Mouse (Mus musculus) 416B (cell line): Measurements from ENCODE around the gene Camsap1.

ENCODE experiments used
- DNase-seq: peaks from one replicate; pipeline ENCODE4 v3.0.0; 2011; ENCODE audit warnings: low read depth

Camsap1 gene

DNA sequence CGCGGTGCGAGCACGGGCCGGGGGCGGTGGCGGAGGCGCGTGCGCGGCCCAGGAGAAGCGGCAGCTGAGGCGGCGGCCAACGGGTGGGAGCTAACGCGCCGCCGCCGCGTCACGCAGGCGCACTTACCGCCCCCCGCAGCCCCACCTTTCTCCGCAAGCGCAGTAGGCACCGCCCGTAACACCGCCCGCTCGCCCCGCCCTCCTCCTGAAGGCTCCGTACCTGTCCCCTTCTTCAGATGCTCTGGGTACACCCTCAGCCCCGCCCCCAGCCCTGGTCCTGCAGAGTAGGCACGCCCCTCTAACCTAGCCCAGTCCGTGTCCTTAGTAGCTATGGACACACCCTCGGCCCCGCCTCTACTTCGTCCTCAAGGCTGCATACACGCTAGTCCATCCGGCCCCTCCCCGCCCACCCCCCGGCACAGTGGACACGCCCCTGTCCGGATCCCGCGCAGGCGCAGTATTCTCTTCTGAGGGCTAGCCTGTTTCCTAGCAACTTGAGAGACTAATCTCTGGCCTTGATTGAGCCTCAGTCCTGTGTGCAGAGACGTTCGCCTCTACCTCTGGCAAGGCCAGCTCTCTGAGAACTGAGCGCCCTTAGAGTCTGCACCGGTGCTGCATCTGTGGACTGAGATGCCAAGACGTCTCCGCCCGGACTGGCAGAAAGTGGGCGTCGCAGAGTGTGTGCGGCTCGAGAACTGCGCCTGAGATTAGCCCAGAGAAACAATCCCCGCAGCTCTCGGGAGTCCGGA is at the start of gene Camsap1:
Camsap1 (minus strand) TSS at position 124 of the 749 bp plus-strand sequence.
- peak; percentile 100 for DNase-seq

DNA sequence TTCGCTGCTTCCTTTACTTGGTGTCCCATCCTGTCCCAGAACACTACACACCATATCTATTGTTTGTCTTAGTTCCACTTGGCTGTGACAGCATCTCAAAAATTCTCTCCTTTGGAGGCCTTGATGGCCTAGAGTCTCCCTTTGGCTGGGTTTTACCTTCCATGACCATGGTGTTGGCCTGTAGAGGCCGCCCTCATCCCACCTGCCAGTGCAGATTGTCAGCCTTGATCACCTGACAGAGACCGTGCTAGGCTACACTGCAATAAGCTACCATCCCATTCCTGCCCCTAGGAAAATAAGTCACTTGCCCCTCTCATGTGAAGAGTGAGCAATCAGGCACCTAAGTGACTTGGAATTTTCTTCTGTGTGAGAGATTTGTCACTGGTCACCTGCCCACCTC is 47.2 kb upstream of the Camsap1 start:
- peak; percentile 40 for DNase-seq

DNA sequence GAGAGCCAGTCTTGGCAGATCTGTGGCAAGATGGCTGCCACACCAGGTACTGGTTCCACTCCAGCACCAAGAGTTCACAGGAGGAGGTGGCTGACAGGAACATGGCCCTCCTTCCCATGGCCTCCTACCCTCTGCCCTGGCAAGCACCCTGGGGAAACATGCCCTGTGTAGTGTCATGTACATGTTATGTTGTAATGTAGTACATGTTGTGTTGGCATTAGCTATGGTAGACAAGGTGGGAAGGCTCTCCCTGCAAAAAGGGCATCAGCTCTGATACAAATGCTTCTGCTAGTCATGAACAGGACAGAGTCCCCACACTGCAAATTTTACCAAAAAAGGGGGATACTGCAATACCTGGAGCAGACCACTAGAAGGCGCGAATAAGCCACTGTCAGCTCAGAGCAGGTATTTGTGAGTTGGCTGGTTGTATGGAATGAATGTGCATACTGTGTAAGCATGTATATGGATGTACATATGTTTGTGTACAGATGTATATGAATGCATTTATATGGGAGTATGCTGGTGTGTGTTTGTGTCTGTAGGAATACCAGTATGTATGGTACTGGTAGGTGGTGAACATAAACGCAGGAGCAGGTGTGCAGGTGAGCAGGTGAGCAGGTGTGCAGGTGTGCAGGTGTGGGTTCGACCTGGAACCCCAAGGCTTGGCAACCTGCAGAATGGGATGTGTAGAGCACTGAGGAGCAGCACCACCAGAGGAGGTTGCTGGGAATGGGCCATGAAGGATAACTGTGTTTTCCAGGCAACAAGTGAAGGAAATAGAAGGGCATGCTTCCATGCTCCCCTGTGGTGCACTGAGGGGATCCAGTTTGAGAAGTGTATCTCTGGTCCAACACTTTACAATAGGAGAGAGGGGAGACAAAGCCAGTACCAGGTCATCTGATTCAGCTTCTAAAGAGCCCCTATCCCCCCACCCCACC is 41.3 kb upstream of the Camsap1 start:
- peak; percentile 74 for DNase-seq

DNA sequence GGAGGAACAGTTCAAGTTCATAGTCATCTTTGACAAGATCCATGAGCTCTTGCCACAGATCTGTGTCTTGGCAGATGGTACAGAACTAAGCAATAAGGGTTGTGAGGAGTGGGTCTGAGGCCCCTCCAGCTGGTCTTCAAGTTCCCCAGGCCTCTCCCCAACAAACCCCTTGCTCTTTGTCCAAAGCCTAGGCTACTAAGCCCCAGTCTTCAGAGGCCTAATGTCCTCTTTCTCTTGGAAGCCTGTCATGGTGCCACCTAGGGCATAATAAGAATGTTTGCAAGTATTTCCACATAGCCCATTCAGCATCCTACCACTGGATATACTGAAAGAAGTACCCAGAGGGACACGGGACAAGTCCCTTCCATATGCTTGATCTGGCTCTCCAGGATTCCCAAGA is 39.5 kb upstream of the Camsap1 start:
- DNase-seq = peak; percentile 50

DNA sequence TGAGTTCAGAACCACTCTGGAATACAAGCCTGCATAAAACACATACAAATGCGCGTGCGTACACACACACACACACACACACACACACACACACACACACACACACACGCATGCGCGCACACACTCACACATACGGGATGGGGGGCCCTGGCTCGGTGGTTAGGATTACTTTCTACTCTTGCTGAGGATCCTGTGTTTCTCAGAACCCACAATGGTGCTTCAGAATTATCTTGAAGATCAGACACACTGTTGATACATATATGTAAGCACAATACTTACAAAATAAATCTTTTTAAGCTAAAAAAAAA is 39.1 kb upstream of the Camsap1 start:
- no peak for DNase-seq

DNA sequence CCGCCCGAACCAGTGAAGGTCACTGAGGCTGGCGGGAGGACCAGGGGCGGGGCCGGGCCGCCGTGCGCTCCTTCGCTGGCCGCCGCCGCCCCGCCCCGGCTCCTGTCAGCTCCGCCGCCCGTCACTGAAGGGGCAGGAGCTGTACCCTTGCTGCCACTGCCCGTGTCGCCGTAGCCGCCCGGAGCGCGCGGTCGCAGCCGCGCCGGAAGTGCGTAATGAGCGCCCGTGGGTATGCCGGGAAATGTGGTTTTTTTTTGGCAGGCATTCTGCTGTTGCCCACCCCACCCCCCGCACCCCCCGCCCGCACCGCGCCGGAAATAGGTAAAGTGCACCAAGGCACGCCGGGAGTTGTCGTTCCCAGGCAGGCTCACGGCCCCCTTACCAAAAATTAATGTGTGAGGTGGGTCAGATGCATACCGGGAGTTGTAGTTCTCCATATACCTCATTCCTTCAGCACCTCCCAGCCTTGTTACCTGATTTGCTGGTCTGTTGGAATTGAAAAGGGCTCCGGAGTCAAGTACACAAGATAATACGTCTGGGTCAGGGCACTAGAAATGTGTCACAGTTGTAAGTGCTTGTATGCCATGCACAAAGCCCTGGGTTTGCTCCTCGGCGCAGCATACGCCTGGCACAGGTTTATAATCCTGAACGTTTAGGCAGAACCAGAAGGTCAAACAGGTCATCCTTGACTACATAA is 38.6 kb upstream of the Camsap1 start, which contains the start of gene Ubac1:
Ubac1 (minus strand) TSS at position 187 of the 697 bp plus-strand sequence.
- peak; percentile 91 for DNase-seq

DNA sequence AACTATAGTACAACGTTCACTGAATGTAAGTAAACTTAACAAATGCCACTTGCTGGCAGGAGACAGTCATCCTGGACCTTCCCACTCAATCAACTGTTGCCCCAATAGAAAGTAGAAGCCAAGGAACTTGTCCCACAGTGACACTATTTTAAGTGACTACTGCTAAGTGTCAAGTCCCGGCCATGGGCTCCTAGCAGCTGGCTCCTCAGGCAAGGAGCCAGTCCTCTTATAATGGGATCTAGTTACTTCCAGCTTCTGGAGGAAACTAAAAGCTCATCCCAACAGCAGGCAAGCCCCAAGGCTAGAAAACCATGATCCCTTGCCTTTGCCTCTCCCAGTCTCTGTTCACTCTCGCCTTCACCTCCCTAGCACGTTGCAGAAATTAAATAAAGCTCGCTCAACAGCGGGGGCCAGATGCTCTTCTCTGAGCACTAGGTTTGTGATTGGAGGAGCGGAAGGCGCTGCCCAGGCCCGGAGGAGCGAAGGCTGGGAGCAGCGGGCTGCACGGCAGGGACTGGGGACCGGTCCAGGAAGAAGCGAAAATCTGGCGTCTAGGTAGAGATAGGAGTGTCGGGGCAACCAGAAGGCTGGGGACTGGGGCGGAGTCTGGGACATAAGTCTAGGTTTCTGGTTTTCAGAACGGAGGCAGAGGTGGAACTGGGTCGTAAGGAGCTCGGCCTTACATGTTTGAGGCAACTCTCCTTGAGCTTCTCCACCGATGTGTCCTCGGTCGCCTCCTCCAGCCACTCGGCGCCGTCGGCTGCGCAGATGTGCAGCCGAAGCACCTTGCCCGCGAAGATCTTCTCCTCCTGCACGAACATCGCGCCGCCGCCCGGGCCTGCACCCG is 37.9 kb upstream of the Camsap1 start:
- DNase-seq = peak; percentile 56

DNA sequence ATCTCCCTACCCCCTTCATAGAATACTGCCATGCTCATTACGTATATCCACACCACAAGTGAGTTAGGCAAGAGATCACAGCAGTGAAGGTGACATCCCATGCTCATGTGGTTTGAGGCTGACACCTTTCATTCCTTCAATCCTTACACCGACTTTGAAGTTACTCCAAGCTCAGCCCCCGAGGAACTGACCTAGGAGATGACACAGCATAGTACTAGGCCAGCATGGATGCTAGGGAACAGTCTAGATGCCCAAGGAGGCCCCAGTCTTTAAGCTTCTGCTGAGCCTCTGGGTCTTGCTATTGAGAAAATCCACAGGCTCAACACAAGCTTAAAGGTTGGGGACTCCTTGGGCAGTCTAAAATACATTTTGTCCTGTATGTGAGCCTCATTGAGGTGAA is 36.8 kb upstream of the Camsap1 start:
- peak; percentile 34 for DNase-seq

DNA sequence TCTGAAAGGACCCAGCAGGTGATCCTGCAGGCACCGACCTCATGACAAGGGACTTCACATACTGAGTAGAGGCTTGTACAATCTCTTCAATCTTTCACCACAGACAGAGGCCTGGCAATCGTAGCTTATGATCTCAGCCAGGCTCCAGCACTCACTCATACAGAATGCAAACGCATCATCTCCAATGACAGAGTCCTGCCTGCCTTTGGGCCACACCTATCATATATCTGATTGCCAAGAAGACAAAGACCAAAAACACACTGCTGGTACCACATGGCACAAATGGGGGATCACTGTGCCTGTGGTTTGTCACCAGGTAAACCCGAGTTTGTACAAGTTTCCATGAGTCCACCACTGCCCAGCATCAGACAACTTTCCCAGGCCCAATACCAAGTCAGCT is 34.2 kb upstream of the Camsap1 start:
- no peak for DNase-seq

DNA sequence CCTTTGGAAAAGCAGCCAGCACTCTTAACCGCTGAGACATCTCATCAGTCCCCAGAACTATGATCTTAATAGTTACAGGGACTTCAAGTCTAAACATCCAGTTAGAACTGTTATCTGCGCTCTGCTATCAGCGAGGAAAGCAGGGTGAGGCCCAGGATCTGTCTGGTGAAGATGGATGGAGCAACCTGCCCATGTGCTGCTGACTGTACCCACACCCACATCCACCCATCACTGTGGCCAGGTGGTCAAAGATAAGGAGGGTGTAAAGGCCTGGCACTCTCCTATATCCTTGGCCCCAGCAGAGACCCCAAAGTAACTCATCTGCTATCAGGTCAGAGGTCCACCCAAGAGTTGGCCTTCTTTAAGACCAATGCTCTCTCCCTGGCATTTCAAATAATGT is 30.6 kb upstream of the Camsap1 start:
- DNase-seq = no peak

DNA sequence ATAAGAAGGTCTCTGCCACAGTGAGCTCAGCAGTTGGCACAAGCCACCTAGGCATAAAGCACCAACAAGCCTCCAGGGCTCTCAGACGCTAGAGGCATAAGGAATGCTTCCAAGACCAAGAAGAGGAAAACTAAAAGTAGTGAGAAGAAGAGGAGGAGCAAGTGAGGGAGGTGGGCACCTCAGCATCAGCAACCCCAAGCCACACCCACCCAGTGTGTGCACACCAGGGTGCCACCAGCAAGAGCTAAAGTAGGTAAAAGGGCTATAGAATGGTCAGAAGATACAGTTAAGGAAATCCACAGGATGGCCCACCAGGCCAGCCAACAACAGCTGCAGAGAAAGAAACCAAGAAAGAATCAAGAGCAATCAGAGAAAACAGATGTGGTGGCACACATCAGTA is 28.3 kb upstream of the Camsap1 start:
- no peak for DNase-seq

DNA sequence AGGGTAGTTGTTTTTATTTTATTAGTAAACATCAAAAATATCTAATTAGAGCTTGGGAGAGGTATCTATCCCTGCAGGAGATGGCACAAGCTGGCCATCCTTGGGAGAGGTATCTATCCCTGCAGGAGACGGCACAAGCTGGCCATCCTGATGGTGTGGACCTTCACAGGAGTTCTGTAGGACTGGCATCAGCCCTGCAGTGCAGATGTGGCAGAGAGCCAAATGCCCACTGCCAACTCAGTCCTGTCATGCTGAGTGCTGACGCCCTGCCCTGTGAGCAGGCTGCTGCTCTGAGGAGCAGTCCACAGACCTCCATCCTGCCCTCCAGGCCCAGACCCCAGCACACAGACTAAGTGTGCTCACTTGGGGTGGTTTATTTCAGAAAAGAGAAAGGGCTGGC is 18.9 kb upstream of the Camsap1 start:
- no peak for DNase-seq

DNA sequence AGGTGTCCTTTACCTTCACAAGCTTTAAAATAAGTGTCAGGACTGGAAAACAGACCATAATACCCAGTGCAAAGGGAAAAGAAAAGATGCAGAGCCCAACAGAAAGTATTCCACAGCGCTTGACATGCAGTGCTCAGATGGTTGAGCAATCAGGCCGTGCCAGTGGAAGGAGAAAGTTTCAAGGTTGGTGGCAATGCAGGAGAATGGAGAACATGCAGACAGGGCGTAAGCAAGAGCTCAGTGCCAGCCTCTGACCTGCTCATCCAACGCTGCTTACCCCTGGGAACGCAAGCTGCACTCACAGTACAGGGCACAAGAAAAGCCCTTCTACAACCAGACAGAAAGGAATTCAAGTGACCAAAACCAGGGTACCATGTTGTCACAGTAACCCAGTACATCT is 18.1 kb upstream of the Camsap1 start:
- no peak for DNase-seq

DNA sequence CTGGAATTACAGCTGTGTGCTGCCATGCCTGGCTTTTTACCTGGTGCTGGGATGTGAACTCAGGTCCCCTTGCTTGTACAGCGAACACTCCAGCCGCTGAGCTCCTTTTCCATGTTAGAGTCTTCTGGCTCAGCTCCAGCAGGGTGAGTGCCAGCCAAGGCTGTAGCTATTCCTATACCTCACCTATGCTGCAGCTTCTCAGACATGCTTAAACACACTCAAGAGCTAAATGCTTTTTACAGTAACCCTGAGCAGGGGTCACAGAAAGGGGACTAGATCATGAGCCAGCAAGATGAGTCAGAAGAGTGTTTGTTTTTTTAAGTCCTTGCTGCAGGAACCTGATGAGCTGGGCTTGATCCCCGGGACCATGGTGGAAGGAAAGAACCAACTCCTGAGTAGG is 14.6 kb upstream of the Camsap1 start:
- DNase-seq = no peak

DNA sequence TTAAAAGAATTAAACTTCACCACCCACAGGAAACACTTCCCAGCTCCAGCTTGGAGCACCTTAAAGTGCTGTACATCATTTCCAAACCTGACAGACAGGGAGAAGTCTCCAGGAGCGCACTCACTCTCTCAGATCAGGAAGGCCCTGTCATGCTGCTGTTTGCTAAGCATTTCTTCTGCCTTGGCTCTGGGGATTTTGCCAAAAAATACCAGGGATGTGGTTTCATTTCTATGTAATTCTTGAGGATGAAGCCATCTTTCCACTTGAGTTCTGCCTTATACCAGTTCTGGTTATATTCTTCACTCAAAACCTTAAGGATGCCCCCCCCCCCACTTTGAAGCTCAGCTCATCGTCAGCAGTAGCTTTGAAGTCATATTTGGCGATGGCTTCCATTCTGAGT is 11.7 kb upstream of the Camsap1 start:
- DNase-seq = no peak

DNA sequence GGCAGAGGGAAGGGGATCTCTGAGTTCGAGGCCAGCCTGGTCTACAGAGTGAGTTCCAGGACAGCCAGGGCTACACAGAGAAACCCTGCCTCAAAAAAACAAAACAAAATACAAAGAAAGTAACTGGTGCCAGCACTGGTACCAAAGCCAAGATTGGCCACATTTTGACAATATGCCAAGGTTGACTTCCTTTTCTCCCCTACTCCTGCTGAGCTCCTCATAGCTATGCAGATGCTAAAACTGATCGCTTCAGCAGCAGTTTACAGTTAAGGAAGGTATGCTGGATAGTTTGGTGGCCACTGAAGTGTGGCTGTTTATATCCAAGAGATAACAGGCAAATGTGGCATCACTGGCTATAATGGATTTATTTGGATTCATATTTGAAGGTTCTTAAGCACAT is 9.2 kb upstream of the Camsap1 start:
- DNase-seq = peak; percentile 75

DNA sequence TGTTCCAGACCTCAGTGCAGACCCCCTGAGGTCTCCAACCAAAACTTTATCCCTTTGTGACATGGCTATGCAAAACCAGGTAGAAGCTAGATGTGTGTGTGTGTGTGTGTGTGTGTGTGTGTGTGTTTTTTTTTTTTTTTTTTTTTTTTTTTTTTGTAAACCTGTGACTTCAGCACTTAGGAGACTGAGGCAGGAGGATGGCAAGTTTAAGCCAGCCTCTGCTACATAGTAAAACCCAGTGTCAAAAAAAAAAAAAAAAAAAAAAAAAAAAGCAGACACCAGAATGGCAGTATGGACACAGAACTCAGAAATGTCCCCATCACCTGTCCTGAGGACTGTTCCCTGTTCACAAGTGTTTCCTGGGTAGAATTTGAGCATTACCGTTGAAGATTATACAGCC is 6.6 kb upstream of the Camsap1 start:
- DNase-seq = no peak

DNA sequence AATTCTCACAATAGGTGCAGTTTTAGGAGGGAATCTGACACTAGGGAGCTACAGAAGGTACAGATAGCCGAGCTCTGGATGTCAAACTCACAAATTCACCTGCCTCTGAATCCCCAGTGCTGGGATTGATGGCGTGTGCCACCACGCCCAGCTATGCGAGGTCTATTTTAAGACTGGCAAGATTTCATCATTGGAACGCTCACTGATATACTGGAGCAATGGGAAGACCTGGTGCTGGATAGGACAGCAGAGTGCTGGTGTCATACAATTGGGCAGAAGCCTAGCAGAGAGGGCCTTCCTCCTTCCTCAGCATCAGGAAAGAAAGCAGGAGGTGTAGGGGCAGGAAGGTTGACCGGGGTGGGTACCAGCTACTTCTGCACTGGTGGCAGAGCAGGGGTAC is 4.7 kb upstream of the Camsap1 start:
- no peak for DNase-seq

DNA sequence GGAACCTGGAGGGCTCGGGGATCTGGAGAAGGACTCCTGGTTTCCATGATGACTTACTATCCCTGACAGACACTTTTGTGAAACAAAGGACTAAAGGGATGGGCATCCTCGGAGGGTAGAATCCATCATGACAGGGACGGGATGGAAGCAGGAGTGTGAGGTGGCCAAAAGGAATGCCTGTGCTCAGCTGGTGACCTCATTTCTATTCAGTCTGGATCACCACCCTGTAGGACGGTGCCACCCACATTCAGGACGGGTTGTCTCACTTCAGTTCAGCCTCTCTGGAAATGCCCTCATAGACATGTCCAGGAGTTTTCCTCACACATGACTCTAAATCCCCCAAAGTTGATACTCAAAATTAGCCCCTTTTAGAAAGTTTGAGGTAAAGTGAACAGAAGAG is 3.5 kb upstream of the Camsap1 start:
- DNase-seq = no peak

DNA sequence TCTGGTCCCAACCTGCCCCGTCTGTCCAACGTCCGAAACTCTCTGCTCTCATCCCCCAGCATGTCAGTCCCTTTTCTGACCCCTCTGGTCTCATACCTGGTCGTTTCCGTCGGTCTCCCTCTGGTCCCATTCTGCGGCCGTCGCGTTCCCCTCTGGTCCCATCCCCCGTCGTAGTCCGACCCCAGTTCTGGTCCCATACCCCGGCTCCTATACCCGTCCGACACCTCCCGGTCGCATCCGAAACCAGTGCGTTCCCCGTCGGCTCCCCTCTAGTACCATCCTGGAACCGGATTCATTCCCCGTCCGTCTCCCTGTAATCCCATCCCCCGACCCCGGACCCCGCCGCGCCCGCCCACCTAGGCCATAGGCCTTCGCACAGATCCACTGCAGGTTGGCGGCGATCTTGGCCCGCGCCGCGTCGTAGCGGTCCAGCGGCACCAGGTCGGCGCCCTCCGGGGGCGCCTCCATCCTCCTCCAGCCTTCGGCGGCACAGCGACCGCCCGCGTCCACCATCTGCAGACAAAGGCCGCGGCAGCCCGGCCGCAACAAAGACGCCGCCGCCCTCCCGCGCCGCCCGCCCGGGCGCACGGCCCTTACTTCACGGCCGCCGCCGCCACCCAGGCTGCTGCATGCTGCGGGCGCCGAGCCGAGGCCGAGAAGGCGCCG is 523 bp downstream of the Camsap1 start:
- no peak for DNase-seq

DNA sequence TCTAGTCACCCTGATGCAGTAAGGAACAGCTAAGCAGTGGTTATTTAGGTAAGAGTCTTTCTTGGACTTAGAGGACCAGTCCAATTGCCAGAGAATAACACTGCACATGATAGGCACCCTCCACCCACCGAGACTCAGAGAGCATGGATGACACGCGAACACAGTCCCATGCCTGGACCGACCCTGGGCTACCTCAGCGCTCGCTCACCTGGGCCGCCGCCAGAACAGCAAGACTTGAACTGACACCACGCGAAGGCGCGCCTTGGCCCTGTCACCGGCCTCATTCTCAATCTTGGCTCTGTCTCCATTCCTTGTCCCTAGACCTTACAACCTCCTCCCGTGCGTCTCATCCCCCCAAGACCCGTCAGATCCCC is 1.0 kb downstream of the Camsap1 start:
- no peak for DNase-seq
